Mouse (Mus musculus) right cerebral cortex, adult 2 months (tissue): Measurements from ENCODE around the gene Guca1a.
"Not testable (repeated sequence)": the region's sequence is repeated elsewhere in the genome, so short reads cannot be mapped to it uniquely, and the experiment has no call there.

Source experiments
- DNase-seq, 2 experiments: peaks; one replicate each; pipeline ENCODE4 v3.0.0; 2021 to 2022; ENCODE audit warnings: low spot score in 2 of 2

Gene Guca1a

DNA sequence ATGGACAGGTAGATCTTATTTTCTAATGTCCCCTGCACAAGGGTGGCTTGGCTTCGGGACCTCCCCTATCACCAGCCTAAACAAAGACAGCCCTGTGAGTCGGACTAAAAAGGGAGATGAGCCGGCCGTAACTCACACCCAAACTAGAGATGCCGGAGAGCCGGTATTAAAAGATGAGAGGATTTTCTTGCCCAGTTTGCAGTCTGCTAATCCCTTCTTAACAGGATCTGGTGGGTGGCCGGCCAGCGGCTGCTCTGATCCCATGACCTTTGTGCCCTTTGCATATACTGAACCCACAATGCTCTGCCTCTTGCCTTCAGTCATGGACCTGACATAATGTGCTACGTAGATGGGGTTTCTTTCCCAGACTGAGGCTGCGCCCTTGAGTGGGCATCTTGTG, at the start of gene Guca1a:
Gene Guca1a, minus strand, starts transcription at position 134 of the 400 bp plus-strand sequence.
- DNase-seq, result no peak

- no peak for DNase-seq
These were observed 49.0 kb upstream of the Guca1a start for GRCm38 (mm10) chr17:47449432-47449831.

- DNase-seq, result no peak
These were observed 48.4 kb upstream of the Guca1a start for GRCm38 (mm10) chr17:47448523-47449372.

GRCm38 (mm10) chr17:47446561-47446960, 46.2 kb upstream of the Guca1a start:
- no peak for DNase-seq

GRCm38 (mm10) chr17:47446025-47446424, 45.6 kb upstream of the Guca1a start:
- DNase-seq, result no peak

DNA sequence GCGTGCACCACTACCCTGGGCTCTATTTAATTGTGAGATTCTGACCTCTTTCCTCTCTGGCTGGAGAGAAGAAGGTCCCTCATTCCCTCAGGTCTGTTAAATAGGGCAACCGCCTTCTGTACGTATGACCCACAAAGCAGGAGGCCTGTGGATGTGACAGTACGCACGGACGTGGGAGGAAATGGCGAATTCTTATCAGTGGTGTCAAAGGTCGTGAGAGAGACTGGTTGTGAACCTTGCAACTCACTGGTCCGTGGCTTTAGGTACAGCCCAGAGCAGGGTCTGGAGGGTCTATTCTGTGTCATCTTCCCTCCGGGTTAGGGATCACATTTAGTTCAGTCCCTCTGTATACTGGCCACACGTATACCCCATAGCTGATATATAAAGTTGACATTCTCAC, 45.1 kb upstream of the Guca1a start:
- DNase-seq, result no peak

- DNase-seq, result no peak
These were observed 43.7 kb upstream of the Guca1a start for GRCm38 (mm10) chr17:47444113-47444512.

DNA sequence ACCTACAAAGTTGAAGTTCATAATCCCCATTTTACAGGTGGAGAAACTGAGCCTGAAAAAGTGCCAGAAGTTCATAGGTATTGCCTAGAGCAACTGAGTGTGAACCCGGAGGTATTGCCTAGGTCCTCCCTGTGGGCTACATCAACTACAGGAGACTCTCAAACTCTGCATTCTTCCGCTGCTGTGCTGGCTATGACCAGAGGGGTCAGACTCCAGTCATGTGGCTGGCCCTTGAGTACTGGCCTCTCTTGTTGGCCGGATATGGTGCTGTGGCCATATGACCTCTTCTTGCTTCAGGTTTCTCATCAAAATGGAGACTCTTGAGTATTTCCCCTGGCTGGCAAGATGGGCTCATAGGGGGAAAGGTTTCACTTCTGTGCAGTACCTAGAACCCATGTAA, 41.9 kb upstream of the Guca1a start:
- no peak for DNase-seq

- no peak for DNase-seq
These were observed 41.1 kb upstream of the Guca1a start for GRCm38 (mm10) chr17:47441296-47442051.

DNA sequence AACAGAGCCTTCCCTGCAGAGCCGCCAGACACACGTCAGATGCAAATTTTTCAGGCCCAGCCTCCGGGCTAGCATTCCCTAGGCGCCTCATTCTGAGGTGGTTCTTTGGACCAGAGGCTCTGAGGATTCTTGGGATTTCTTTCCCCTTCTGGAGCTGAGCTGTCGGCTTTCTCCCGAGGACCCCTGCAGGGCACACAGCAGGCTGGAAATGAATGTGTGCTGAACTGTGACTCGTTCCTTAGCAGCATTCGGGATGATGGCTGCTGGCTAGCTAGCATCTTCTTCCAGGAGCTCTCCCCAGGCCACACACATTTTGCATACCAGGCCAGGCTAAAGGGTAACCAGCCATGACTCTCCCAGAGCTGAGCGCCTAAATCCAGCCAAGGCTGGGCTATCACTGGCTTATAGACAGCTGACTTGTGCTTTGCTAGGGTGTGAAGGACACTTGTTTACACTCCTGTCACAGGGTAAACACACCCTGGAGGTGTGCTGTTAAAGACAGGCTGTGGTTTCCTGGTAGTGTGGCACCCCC, 40.0 kb upstream of the Guca1a start:
- DNase-seq, result no peak

DNA sequence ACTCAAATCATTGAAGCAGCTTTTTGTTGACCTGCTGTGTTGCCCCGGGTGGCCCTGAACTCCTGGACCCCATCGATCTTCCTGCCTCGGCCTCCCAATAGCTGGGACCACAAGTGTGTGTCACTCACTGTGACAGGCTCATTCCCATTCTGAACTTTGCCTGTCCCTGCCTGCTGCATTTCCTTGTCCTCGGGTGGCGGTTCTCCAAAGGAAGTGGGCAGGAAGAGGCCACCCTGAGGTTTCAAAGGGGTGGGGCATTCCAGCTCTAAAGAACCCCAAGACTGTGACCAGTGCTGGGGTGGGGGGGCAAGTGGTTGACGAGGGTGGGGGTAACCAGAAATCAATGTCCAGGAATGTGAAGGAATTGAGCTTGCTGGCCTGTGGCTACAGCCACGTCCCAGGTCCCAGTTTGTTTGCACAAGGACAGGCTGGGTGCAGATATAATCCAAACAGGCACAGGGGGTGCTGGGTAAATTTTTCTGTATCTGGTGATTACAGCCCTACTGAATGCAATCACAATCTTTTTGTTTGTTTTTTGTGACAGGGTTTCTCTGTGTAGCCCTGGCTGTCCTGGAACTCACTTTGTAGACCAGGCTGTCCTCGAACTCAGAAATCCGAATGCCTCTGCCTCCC, 39.1 kb upstream of the Guca1a start:
- no peak for DNase-seq

DNA sequence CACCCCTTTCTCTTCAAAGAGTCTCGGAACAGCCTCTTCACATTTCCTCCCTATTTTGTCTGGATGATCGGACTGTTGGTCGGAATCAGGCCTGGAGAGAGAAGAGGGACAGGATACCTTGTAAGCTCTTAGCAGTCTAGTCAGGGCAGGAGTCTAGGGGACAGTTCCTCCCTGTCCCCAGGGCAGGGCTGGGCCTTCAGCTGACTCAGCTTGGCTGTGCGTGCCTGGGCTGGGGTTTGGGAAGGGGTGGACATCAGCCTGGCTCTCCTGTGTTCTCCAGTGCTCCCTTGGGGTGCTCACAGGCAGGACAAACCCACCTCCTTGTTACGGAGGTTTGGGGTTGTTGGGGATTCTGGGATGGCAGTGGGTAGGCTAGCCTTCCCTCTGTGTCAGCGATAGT, 38.2 kb upstream of the Guca1a start:
- no peak for DNase-seq

DNA sequence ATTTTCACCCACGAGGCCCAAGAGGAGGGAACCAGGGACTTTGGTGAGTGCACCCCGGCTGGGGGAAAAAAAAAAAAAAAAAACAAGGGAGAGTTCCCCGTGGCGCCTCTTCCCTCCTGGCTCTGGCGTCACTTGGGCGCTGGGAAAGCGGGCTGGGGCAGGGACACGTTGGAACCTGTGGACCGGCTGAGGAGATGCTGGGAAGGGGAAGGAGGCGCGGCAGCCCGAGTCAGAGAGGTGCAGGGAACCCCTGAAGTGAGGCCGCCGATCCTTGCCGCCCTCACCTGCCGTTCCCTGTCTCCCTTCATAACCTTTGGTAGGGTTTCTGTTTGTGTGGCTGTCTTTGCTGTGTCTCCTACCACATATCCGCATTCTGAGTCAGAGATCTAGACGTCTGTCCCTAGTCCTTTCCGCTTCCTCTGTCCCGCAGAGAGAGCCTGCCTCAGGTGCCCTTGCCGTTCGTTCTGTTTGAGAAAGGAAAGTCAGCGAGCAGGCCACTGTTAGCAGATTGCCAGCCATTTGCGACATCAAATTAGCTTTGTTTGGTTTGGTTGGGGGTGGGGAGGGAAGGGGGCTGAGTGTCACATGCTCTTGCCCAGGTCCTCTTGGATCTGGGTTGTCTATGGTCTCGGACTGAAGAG, 36.6 kb upstream of the Guca1a start, which contains the start of gene 1700001C19Rik:
Gene 1700001C19Rik, minus strand, starts transcription at position 470 of the 641 bp plus-strand sequence.
- DNase-seq, result no peak

- no peak for DNase-seq
These were observed 35.9 kb upstream of the Guca1a start, which contains the start of gene AI661453 for GRCm38 (mm10) chr17:47436156-47436906. Gene AI661453 (plus strand): TSS chr17:47436615.

DNA sequence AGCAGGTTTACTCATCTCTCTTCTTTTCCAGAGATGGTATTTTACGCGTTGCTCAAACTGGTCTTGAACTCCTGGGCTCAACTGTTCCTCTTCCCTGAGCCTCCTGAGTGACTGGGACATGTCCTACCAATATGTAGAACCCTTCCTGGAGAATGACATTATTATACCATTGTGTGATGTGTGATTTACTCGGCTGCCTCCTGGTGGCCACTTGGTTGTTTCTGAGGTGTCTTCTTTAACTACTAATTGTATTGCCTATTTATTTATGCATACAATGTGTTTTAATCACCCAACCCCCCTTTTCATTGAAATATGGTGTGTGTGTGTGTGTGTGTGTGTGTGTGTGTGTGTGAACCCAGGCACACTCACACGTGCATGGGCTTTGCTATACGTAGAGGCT, 30.4 kb upstream of the Guca1a start:
- DNase-seq, result no peak

DNA sequence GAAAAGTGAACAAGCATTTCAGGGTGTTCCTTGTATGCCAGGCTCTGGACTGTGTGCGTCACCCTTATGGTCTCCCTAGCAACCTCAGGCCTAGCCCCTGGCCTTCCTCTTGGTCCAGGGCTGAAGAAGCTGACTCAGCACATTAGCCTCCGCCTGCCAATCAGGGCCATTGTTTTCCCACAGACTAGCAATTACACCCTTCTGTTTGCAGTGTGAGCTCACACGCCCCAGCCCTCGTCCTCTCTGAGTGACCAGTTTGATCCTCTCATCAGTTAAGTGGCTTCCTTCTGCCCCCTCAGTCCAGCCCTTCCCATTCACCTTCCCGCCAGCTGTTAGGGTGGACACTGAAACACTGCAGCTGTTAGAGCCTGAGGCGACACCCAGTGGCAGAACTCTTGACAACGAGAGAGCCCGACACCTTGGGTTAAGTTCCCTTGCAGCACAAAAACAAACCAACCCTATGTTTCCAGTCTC, 28.5 kb upstream of the Guca1a start:
- no peak for DNase-seq

GRCm38 (mm10) chr17:47427316-47427715, 26.9 kb upstream of the Guca1a start:
- no peak for DNase-seq

GRCm38 (mm10) chr17:47424186-47424585, 23.8 kb upstream of the Guca1a start:
- DNase-seq, result no peak

GRCm38 (mm10) chr17:47422616-47423015, 22.2 kb upstream of the Guca1a start:
- not testable (repeated sequence) for DNase-seq

DNA sequence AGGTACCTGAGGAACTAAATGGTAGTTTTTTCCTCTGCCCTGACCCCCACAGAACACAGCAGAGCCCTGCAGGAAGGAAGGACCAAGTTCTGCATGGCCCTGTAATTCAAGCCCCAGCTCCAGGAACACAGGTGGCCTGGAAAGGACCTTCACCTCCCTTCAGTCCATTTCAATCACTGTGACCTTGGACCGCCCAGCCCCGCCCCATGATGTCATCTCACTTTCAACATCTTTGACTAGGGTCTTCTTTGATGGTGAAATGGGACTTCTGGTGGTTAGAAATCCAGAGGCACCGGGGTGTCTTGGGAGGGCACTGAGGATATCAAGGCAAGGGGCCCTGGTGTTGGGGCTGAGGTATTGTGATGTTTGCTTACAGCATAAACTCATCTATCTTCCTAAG, 21.2 kb upstream of the Guca1a start:
- DNase-seq, result no peak

DNA sequence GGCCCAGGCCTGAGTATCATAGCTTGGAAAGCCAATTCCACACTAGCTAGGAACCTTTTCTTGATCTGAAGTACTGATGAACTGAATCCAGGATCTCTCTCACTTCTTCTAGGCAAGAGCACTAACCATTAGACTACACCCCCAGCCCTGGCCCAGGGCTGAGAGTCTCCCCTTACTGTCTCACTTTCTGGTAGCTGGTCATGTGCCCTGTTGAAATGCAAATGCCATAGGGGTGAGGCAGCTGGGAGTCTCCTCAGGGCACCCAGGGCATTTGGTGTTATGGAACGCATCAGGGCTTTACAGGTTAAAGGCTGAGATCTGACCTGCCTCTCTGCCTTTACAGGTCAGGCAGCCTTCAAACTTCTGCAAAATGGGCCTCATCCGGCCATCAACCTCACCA, 19.8 kb upstream of the Guca1a start:
- no peak for DNase-seq
